Mouse (Mus musculus) heart, postnatal 0 days (tissue): ENCODE measurements around the gene Fndc11.

ENCODE experiments used
- CTCF ChIP-seq: IDR thresholded peaks from 2 replicates; pipeline ENCODE4 v1.5.1; 2016; ENCODE audit warnings: antibody characterized with exemption, control low read depth, low read depth
- EP300 ChIP-seq: IDR thresholded peaks from 2 replicates; pipeline ENCODE4 v1.6.1; 2016; ENCODE audit warnings: antibody characterized with exemption, low read depth

- TF ChIP-seq CTCF (no peak), EP300 (no peak)
Observed at GRCm38 (mm10) chr2:181253248-181253647, 33.4 kb downstream of the Fndc11 start.
